Mouse (Mus musculus): ENCODE data around the gene Rap1gap2. TPM values are rescaled to one million over a fixed set of nuclear protein-coding genes. Genes with fewer than 3 reads are reported as not detected.

Rap1gap2 gene
- total and polyA plus RNA-seq, 3 experiments: 5.8 to 10.1 TPM; not detected in 1

DNA sequence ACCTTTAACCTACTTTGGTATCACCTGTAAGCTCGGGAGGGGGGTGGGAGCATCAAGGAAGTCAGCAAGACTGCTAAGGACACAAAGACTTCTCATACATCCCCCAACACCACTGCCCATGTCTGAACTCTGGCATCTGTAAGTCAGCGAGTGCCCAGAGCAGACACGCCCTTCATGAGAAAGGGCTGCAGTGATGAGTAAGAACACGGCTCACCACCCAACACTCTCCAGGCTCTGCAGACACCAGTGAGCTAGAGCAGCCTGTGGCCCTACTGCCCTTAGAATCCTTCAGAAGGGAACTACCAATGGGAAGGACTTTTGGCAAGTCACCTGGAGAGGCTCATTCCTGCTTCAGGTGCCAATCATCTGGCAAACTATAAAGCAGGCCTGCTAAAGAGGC lies 168.3 kb downstream of the Rap1gap2 start:
- H3K27me3 ChIP-seq (ENCODE audit: control insufficient read depth in 1 of 2, insufficient read depth in 2 of 2, low read length in 2 of 2): no peaks in the 10 kb centered on the region
- no peaks in the 10 kb centered on the region; a peak in 1 of 4 replicates for H3K36me3 ChIP-seq (ENCODE audit: control insufficient read depth in 1 of 2, insufficient read depth in 2 of 2, low read length in 2 of 2)
- H3K4me1 ChIP-seq (ENCODE audit: control insufficient read depth in 1 of 2, insufficient read depth in 2 of 2, low read length in 2 of 2): peaks cover 0 to 5% of the 10 kb centered on the region in 2 experiments; a peak in 1 of 4 replicates
- H3K27ac ChIP-seq (ENCODE audit: control insufficient read depth, low read depth, low read length): no peak overlapping the region
- no peaks in the 10 kb centered on the region for H3K9me3 ChIP-seq (replicated peaks; ENCODE audit: insufficient read depth, low read length)
- H3K4me3 ChIP-seq (ENCODE audit: control insufficient read depth in 1 of 2, insufficient read depth in 1 of 2, low read depth in 2 of 2, low read length in 2 of 2): no peak overlapping the region
- no peak overlapping the region for H3K9ac ChIP-seq (ENCODE audit: control insufficient read depth, low read depth, low read length, poor library complexity, severe bottlenecking)
- no peaks in the 10 kb centered on the region for H3K79me2 ChIP-seq (ENCODE audit: control insufficient read depth, insufficient read depth, low read length, poor library complexity)
- TF ChIP-seq ZKSCAN1 (IDR thresholded peaks at IDR 0.05; ENCODE audit: low read depth, low read length) (no peak), CTCF (IDR thresholded peaks at IDR 0.05 in 2 of 3, conservative IDR thresholded peaks at IDR 0.05 in 1 of 3; ENCODE audit: control insufficient read depth in 1 of 3, insufficient read depth in 1 of 3, low read depth in 2 of 3, low read length in 3 of 3, poor library complexity in 1 of 3, severe bottlenecking in 1 of 3) (no peak), ZMIZ1 (IDR thresholded peaks at IDR 0.05; ENCODE audit: low read depth, low read length) (no peak), HCFC1 (IDR thresholded peaks at IDR 0.05; ENCODE audit: low read depth, low read length) (no peak), ZC3H11A (IDR thresholded peaks at IDR 0.05; ENCODE audit: low read depth, low read length) (no peak), CHD2 (IDR thresholded peaks at IDR 0.05; ENCODE audit: low read length) (no peak), GATA1 (IDR thresholded peaks at IDR 0.05; ENCODE audit: low read depth, low read length) (no peak), JUND (IDR thresholded peaks at IDR 0.05; ENCODE audit: low read depth, low read length) (no peak), CHD1 (IDR thresholded peaks at IDR 0.05; ENCODE audit: low read depth, low read length) (no peak), TBP (IDR thresholded peaks at IDR 0.05; ENCODE audit: low read depth, low read length) (no peak), MEF2A (IDR thresholded peaks at IDR 0.05; ENCODE audit: extremely low read depth, insufficient replicate concordance, low read depth, low read length, poor library complexity, severe bottlenecking) (no peak), ETS1 (IDR thresholded peaks at IDR 0.05; ENCODE audit: low read depth, low read length) (no peak), MYB (IDR thresholded peaks at IDR 0.05; ENCODE audit: low read depth, low read length) (no peak), ELF1 (IDR thresholded peaks at IDR 0.05; ENCODE audit: low read depth, low read length) (no peak), POLR2A (IDR thresholded peaks at IDR 0.05; ENCODE audit: control insufficient read depth in 1 of 2, insufficient read depth in 1 of 2, low read depth in 1 of 2, low read length in 2 of 2, poor library complexity in 1 of 2) (no peak), KAT2A (conservative IDR thresholded peaks at IDR 0.05; ENCODE audit: low read depth, low read length) (no peak)
- DNase-seq (ENCODE audit: low read depth, low spot score): no peak

DNA sequence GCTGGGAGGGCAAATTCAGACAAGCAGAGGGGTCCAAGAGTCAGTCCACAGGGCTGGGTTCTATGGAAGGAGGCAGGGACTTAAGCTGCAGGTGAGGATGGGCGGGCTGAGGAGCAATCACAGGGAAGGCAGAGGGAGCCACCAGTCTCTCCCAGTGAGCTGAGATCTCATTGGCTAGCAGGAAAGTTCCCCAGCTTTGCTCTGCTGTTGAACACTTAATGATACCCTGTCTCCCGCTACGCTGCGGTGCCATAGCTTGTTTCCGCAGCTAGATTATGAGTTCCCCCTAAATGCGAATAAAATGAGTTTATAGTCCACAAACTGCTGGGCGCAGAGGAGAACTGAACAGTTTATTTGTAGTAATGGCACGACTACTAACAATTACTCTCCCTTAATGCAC lies 170.6 kb downstream of the Rap1gap2 start:
- no peaks in the 10 kb centered on the region for H3K79me2 ChIP-seq (ENCODE audit: control insufficient read depth, insufficient read depth, low read length, poor library complexity)

More for the DNA sequence above, 170.6 kb downstream of the Rap1gap2 start:
- H3K27me3 ChIP-seq (ENCODE audit: control insufficient read depth in 1 of 2, insufficient read depth in 2 of 2, low read length in 2 of 2): no peaks in the 10 kb centered on the region
- H3K9ac ChIP-seq (ENCODE audit: control insufficient read depth, low read depth, low read length, poor library complexity, severe bottlenecking): no peak overlapping the region
- TF ChIP-seq ZC3H11A (IDR thresholded peaks at IDR 0.05; ENCODE audit: low read depth, low read length) (no peak), TCF12 (IDR thresholded peaks at IDR 0.05; ENCODE audit: low read depth, low read length) (no peak), MYB (IDR thresholded peaks at IDR 0.05; ENCODE audit: low read depth, low read length) (no peak), POLR2AphosphoS2 (IDR thresholded peaks at IDR 0.05; ENCODE audit: low read length) (no peak), BHLHE40 (IDR thresholded peaks at IDR 0.05; ENCODE audit: borderline replicate concordance, low read depth, low read length) (no peak), CTCF (IDR thresholded peaks at IDR 0.05 in 2 of 3, conservative IDR thresholded peaks at IDR 0.05 in 1 of 3; ENCODE audit: control insufficient read depth in 1 of 3, insufficient read depth in 1 of 3, low read depth in 2 of 3, low read length in 3 of 3, poor library complexity in 1 of 3, severe bottlenecking in 1 of 3) (no peak), RCOR1 (IDR thresholded peaks at IDR 0.05; ENCODE audit: low read depth, low read length) (no peak), ETS1 (IDR thresholded peaks at IDR 0.05; ENCODE audit: low read depth, low read length) (no peak), UBTF (IDR thresholded peaks at IDR 0.05; ENCODE audit: borderline replicate concordance, insufficient read depth, low read depth, low read length) (no peak), MEF2A (IDR thresholded peaks at IDR 0.05; ENCODE audit: extremely low read depth, insufficient replicate concordance, low read depth, low read length, poor library complexity, severe bottlenecking) (no peak), NRF1 (IDR thresholded peaks at IDR 0.05; ENCODE audit: insufficient read depth, low read depth, low read length, poor library complexity, severe bottlenecking) (no peak), TAL1 (IDR thresholded peaks at IDR 0.05; ENCODE audit: low read length) (no peak), GATA1 (IDR thresholded peaks at IDR 0.05; ENCODE audit: low read depth, low read length) (no peak), GABPA (IDR thresholded peaks at IDR 0.05; ENCODE audit: low read depth, low read length) (no peak)
- H3K27ac ChIP-seq (ENCODE audit: control insufficient read depth, low read depth, low read length): no peak overlapping the region
- no peak overlapping the region for H3K4me3 ChIP-seq (ENCODE audit: control insufficient read depth in 1 of 2, insufficient read depth in 1 of 2, low read depth in 2 of 2, low read length in 2 of 2)
- no peaks in the 10 kb centered on the region; a peak in 1 of 4 replicates for H3K36me3 ChIP-seq (ENCODE audit: control insufficient read depth in 1 of 2, insufficient read depth in 2 of 2, low read length in 2 of 2)
- no peak for DNase-seq (ENCODE audit: low read depth, low spot score)
- H3K4me1 ChIP-seq (ENCODE audit: control insufficient read depth in 1 of 2, insufficient read depth in 2 of 2, low read length in 2 of 2): peaks cover 0 to 5% of the 10 kb centered on the region in 2 experiments; a peak in 1 of 4 replicates
- no peaks in the 10 kb centered on the region for H3K9me3 ChIP-seq (replicated peaks; ENCODE audit: insufficient read depth, low read length)
